Mouse (Mus musculus): ENCODE measurements around the gene Akap9. TPM values are rescaled to one million over a fixed set of nuclear protein-coding genes. Genes with fewer than 3 reads are reported as not detected.
"Not testable (repeated sequence)": the region's sequence is repeated elsewhere in the genome, so short reads cannot be mapped to it uniquely, and the experiment has no call there.

Gene Akap9
- 10 to 100 TPM; 55.6 to 74.3 (median 61.6) TPM for total RNA-seq (2022)

- DNase-seq (ENCODE audit: low spot score in 2 of 2), result peak in 1 of 2 experiments; percentile 48
These were observed at the start of gene Akap9 for GRCm38 (mm10) chr5:3927801-3928689. TSS of gene Akap9 (plus strand) at chr5:3928054.

GRCm38 (mm10) chr5:3886862-3887261 is 41.0 kb upstream of the Akap9 start:
- not testable (repeated sequence) for DNase-seq (ENCODE audit: low spot score in 2 of 2)

- no peak for DNase-seq (ENCODE audit: low spot score in 2 of 2)
These were observed 38.7 kb upstream of the Akap9 start for GRCm38 (mm10) chr5:3889201-3889600.

- peak; percentile 16 to 36 for DNase-seq (ENCODE audit: low spot score in 2 of 2)
These were observed 34.2 kb upstream of the Akap9 start, which contains the start of gene Mterf1a for GRCm38 (mm10) chr5:3893459-3894293. TSS of gene Mterf1a (minus strand) at chr5:3893933.

GRCm38 (mm10) chr5:3894294-3894619 is 33.6 kb upstream of the Akap9 start:
- not testable (repeated sequence) for DNase-seq (ENCODE audit: low spot score in 2 of 2)

- DNase-seq (ENCODE audit: low spot score in 2 of 2), result no peak
These were observed 22.4 kb upstream of the Akap9 start for GRCm38 (mm10) chr5:3905471-3905870.

GRCm38 (mm10) chr5:3922350-3922749 is 5.5 kb upstream of the Akap9 start:
- DNase-seq (ENCODE audit: low spot score in 2 of 2), result no peak

GRCm38 (mm10) chr5:3926666-3927065 is 1.2 kb upstream of the Akap9 start:
- no peak for DNase-seq (ENCODE audit: low spot score in 2 of 2)

- no peak for DNase-seq (ENCODE audit: low spot score in 2 of 2)
These were observed 814 bp downstream of the Akap9 start for GRCm38 (mm10) chr5:3928690-3929046.

- DNase-seq (ENCODE audit: low spot score in 2 of 2), result no peak
These were observed 2.9 kb downstream of the Akap9 start for GRCm38 (mm10) chr5:3930760-3931159.

- no peak for DNase-seq (ENCODE audit: low spot score in 2 of 2)
These were observed 3.8 kb downstream of the Akap9 start for GRCm38 (mm10) chr5:3931636-3932035.

GRCm38 (mm10) chr5:3933551-3933950 is 5.7 kb downstream of the Akap9 start:
- no peak for DNase-seq (ENCODE audit: low spot score in 2 of 2)

GRCm38 (mm10) chr5:3935266-3935665 is 7.4 kb downstream of the Akap9 start:
- DNase-seq (ENCODE audit: low spot score in 2 of 2), result no peak

- no peak for DNase-seq (ENCODE audit: low spot score in 2 of 2)
These were observed 8.1 kb downstream of the Akap9 start for GRCm38 (mm10) chr5:3935778-3936554.

GRCm38 (mm10) chr5:3938905-3939304 is 11.1 kb downstream of the Akap9 start:
- no peak for DNase-seq (ENCODE audit: low spot score in 2 of 2)

GRCm38 (mm10) chr5:3939335-3939734 is 11.5 kb downstream of the Akap9 start:
- DNase-seq (ENCODE audit: low spot score in 2 of 2), result no peak

GRCm38 (mm10) chr5:3941240-3941639 is 13.4 kb downstream of the Akap9 start:
- DNase-seq (ENCODE audit: low spot score in 2 of 2), result no peak

GRCm38 (mm10) chr5:3943169-3943568 is 15.3 kb downstream of the Akap9 start:
- DNase-seq (ENCODE audit: low spot score in 2 of 2), result not testable (repeated sequence)

GRCm38 (mm10) chr5:3952498-3952897 is 24.6 kb downstream of the Akap9 start:
- DNase-seq (ENCODE audit: low spot score in 2 of 2), result no peak

GRCm38 (mm10) chr5:3954541-3954940 is 26.7 kb downstream of the Akap9 start:
- DNase-seq (ENCODE audit: low spot score in 2 of 2), result no peak

- DNase-seq (ENCODE audit: low spot score in 2 of 2), result no peak
These were observed 33.4 kb downstream of the Akap9 start for GRCm38 (mm10) chr5:3961286-3961685.

- DNase-seq (ENCODE audit: low spot score in 2 of 2), result no peak
These were observed 40.6 kb downstream of the Akap9 start for GRCm38 (mm10) chr5:3968415-3968814.

Data from layer of hippocampus, adult 8-10 months (tissue).